Mouse (Mus musculus) kidney, postnatal 25 days (tissue): Measurements from ENCODE around the gene Adam10.

Experiments used
- DNase-seq, 2 experiments: peaks; one replicate each; pipeline ENCODE4 v3.0.0; 2021; ENCODE audit warnings: mixed read lengths in 2 of 2

Adam10 gene

DNA sequence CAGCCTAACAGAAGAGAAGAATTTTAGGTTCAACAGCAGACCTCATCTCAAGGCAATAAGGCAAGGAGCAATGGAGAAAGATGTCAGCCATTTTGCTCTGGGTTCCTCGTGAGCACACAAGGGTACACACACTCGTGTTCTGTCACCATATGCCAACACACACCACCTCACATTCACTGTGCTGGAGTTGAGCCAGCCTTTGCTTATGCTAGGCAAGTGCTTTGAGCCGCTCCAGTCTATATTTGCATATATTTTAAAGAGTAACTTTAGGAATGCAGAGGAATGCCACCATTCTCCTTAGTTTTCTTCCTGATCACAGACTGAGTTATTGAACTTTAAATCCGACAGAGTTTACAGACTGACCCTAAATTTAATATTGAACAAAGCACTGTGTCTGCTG, 111.8 kb downstream of the Adam10 start:
- peak; percentile 62 to 68 for DNase-seq

- DNase-seq: no peak
Observed at GRCm38 (mm10) chr9:70794643-70795438, 116.0 kb downstream of the Adam10 start.

DNA sequence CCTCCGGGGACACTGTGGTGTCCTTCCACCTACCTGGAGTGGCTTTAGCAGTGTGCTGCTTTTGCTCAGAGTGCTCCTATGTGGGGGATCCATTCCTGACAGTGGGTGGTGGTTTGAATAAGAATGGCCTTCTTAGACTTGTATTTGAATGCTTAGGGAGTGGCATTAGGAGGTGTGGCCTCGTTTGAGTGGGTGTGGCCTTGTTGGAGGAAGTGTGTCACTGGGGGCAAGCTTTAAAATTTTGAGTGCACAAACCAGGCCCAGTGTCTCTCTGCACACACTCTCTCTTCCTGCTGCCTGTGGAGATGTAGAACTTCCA, 116.6 kb downstream of the Adam10 start:
- no peak for DNase-seq

GRCm38 (mm10) chr9:70800588-70801315, 122.0 kb downstream of the Adam10 start:
- DNase-seq: no peak

GRCm38 (mm10) chr9:70801761-70802160, 123.0 kb downstream of the Adam10 start:
- no peak for DNase-seq

- no peak for DNase-seq
Observed at GRCm38 (mm10) chr9:70802816-70803215, 124.0 kb downstream of the Adam10 start.

DNA sequence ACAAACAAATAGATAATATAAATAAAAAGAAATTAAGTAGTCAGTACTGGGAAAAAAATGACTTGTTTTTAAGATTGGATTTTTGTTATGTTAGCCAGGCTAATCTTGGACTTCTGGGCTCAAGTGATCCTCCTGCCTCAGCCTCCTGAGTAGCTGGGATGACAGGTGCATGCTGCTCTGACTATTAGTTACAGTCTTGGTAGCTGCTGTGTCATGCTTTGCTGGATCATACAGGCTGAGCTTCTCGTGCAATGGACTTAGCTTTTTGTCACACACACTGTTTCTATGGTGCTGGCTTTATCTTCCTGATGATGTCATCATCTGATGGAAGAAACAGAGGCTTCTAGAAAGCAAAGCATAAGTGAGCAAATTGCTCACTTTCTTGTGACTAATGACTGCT, 127.3 kb downstream of the Adam10 start:
- no peak for DNase-seq

GRCm38 (mm10) chr9:70807714-70808113, 128.9 kb downstream of the Adam10 start:
- no peak for DNase-seq

DNA sequence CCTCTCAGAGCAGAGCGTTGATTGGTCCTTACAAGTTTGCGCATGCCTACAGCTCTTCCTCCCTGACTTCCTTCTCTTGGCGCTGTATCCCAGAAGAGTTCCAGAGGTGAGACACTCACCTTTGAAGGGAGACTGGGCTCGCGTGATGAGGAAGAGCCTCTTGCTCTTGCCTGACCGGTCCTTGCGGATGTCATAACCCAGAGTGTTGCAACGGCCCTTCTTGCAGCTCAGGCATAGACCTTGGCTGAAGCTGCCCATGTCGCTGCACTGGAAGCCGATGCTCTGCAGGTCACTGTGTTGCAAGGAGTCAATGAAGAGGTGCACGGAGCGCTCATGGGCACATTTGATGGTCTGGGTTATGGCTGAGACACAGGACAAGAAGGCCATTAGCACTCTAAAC, 133.8 kb downstream of the Adam10 start:
- DNase-seq: no peak

DNA sequence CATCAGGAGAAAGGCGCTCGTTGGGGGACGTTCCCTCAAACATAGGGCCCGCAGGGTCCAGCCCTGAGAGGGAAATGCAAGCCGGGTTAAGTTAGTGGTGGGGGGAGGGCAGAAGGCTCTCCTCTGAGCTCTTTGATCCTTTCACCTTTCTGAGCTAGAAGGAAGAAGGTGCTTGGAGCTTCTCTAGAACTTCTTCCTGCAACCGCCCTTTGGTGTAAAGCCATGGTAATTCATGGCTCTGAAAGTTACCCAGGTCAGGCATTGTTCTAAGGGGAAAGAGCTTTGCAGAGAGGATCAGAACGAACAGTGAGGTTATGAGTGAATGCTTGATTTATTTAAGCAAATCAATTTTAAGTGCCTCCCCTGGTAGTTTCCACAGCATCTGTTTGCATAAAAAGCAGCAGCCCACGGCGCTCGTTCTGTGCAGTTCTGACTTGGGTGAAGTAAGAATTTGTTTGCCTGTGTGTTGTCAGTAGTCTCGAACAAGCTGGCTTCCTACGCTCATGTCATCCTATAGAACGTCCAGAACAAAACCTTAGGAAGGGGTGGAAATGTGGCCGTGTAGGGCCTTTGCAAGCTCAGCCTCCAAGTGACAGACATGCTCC, 138.0 kb downstream of the Adam10 start:
- no peak for DNase-seq

- no peak for DNase-seq
Observed at GRCm38 (mm10) chr9:70817396-70817795, 138.6 kb downstream of the Adam10 start.

DNA sequence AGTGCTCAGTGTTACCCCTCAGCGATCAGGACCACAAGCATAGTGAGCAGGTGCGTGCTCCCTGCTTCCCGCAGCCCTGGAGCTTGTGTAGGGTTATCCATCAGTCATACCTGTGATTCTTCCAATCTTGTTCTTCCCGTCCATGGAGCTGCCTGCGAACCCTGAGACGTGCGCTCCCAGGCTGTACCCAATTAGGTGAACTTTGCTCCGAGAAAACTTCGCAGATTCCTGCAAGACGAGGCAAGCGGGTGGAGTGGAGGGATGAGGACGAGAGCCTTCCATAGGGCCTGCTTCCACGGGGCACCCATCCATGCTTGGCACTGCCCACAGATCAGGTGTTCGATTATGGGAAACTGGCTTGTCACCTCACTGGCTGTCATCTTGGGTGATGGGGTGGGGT, 139.9 kb downstream of the Adam10 start:
- no peak for DNase-seq

- no peak for DNase-seq
Observed at GRCm38 (mm10) chr9:70824103-70824502, 145.3 kb downstream of the Adam10 start.

DNA sequence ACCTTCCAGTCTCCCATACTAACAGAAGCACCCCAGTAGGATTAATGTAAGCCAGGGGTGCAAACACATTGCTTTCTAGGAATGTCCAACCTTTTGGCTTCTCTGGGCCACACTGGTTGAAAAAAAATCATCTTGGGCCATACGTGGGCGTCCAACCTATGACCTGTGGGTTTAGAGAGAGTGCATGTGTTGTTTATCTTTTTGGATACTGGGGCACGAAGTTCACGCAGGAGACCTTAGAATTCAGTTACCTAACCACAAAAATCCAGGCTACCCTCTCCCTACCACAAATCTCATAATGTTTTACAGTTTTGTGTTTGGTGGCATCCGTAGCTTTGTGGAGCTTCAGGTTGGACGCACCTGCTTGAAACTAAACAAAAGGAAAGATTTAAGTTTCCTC, 149.1 kb downstream of the Adam10 start:
- DNase-seq: no peak
